Mouse (Mus musculus): Measurements from ENCODE around the gene Fuca1.
"Not testable (repeated sequence)": the region's sequence is repeated elsewhere in the genome, so short reads cannot be mapped to it uniquely, and the experiment has no call there.

Fuca1 gene

DNA sequence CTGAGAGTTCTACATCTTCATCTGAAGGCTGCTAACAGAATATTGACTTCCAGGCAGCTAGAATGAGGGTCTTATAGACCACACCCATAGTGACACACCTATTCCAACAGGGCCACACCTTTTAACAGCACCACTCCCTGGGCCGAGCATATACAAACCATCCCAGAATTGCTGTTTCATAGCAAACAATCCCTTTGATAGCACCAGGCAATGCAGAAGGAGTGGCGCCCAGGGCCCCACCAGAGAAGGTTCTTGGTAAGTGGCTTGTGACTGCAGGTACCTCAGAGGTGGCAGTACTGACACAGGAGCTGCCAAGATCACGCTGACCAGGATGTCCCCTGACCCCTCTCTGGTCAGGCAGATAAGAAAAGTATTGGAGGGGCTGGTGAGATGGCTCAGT, 32.6 kb downstream of the Fuca1 start:
- DNase-seq (ENCODE audit: low read depth) = no peak

- DNase-seq (ENCODE audit: low read depth) = peak; percentile 69
These were observed 33.7 kb downstream of the Fuca1 start for GRCm38 (mm10) chr4:135954241-135954640.

- no peak for DNase-seq (ENCODE audit: low read depth)
These were observed 35.4 kb downstream of the Fuca1 start for GRCm38 (mm10) chr4:135955886-135956285.

- DNase-seq (ENCODE audit: low read depth) = no peak
These were observed 37.8 kb downstream of the Fuca1 start for GRCm38 (mm10) chr4:135958354-135958753.

DNA sequence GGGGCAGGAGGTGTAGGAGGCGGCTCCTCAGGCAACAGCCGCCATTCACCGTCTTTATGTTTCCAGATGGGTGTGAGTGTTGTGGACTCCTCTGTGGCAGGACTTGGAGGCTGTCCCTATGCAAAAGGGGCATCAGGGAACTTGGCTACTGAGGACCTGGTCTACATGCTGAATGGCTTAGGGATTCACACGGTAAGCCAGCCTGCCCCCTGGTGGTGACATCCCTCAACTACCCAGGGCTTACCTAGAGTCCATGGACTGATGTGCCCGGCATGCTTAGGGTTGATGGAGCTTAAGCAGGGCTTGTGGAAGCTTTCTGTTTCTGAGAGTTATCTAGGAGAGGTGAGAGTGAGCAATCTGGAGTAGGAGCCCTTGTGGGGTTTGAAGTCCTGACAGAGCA, 40.2 kb downstream of the Fuca1 start:
- DNase-seq (ENCODE audit: low read depth) = peak; percentile 89

DNA sequence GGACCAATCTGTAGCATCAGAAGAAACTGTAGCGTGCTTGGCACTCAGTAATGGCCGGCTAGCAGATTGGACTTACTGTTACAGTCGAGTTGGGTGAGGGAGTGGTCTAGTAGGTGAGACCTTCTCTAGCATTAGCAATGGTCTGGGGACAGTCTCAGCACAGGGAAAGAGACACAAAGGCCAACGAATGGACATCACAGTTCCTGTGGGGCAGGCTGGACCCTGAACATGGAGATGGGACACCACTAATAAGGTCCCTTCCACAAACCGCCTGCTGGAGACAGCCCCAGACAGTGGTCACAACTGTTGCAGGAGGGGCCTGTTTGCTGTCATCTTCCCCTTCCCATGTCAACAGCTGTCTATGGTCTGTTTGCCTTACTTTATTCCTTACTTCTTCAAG, 41.2 kb downstream of the Fuca1 start:
- DNase-seq (ENCODE audit: low read depth) = no peak

- no peak for DNase-seq (ENCODE audit: low read depth)
These were observed 41.7 kb downstream of the Fuca1 start for GRCm38 (mm10) chr4:135962198-135962597.

- peak; percentile 26 for DNase-seq (ENCODE audit: low read depth)
These were observed 42.4 kb downstream of the Fuca1 start for GRCm38 (mm10) chr4:135962946-135963345.

DNA sequence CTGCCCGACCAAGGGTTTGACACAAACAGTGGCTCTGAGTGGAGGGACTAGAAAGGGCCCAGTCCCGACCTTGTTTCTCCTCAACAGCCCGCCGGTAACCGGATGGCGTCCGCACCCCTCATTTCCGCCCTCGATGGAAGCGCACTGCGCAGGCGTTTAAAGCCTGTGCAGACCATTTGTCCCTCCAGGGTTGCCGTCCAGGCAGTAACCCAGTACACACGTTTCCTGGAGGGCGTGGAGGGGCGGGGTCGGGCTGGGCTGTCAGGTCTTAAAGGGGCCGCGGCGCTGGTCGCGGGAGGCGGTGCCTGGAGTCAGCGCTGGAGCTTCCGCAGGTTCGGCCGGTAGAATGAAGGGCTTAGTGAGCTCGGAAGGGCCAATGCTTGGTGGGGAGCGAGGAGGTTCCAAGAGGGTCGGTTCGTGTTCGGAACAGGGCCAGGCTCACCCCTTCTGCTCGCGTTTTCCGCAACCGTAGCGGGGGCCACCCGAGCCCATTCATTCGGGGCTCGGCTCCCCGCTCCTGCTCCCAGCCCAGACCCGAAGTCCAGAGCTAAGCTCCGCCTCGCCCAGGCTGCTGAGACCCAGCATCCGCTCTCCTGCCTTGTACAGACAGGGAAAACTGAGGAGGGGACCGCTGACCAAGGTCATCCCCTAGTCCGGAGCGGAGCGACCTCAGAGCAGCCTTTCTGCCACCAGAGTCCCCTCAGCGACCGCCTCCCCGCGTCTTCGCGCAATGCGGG, 43.1 kb downstream of the Fuca1 start, which contains the start of gene Gale:
Gale (plus strand) TSS at position 271 of the 737 bp plus-strand sequence.
- peak; percentile 98 for DNase-seq (ENCODE audit: low read depth)

DNA sequence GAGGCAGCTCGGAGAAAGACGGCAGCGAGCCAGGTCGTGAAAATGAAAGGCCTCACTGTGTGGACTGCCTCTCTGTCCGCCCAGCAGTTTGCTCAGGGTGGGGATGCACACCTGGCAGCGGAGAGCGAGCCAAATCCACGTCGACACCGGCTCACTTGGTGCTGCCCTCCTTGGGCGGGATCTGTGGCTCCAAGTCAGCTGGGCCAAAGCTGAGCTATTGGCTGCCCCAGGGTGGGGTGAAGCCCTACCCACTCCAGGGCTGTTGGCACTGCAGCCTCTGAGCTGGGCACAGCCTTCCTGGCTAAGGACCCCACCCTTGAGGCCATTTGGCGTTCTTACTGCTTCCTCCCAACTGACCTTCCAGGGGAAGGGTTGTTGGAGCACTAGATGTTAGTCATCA, 43.9 kb downstream of the Fuca1 start:
- DNase-seq (ENCODE audit: low read depth) = peak; percentile 72

GRCm38 (mm10) chr4:135965113-135965512, 44.6 kb downstream of the Fuca1 start:
- DNase-seq (ENCODE audit: low read depth) = no peak

- no peak for DNase-seq (ENCODE audit: low read depth)
These were observed 45.7 kb downstream of the Fuca1 start for GRCm38 (mm10) chr4:135966283-135966682.

- no peak for DNase-seq (ENCODE audit: low read depth)
These were observed 46.7 kb downstream of the Fuca1 start for GRCm38 (mm10) chr4:135967086-135967760.

GRCm38 (mm10) chr4:135968271-135968869, 47.8 kb downstream of the Fuca1 start:
- no peak for DNase-seq (ENCODE audit: low read depth)

- DNase-seq (ENCODE audit: low read depth) = no peak
These were observed 48.7 kb downstream of the Fuca1 start for GRCm38 (mm10) chr4:135969070-135969750.

DNA sequence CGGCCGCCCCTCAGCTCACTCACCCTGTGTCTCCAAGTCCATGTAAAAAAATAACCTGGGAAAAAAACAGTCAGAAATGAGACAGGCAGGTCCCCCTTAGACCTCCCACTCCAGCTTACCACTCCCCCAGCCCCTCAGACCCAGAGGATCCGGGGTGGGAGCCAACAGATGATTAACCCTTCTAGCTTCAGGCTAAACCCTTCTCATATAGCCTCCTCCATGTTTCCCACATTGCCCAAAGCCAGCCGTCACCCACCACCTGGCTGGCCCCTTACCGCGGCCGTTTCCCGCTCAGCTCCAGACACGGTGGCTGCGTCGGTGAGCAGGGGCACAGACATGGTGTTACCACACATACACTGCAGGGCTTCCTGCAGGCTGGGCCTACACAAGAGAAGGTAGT, 50.0 kb downstream of the Fuca1 start:
- no peak for DNase-seq (ENCODE audit: low read depth)

GRCm38 (mm10) chr4:135971805-135972555, 51.4 kb downstream of the Fuca1 start:
- DNase-seq (ENCODE audit: low read depth) = no peak

- peak; percentile 88 for DNase-seq (ENCODE audit: low read depth)
These were observed 52.0 kb downstream of the Fuca1 start, which contains the start of gene Lypla2 for GRCm38 (mm10) chr4:135972556-135972906. Gene Lypla2, minus strand, starts transcription at chr4:135972626.

- no peak for DNase-seq (ENCODE audit: low read depth)
These were observed 52.6 kb downstream of the Fuca1 start for GRCm38 (mm10) chr4:135972911-135973811.

DNA sequence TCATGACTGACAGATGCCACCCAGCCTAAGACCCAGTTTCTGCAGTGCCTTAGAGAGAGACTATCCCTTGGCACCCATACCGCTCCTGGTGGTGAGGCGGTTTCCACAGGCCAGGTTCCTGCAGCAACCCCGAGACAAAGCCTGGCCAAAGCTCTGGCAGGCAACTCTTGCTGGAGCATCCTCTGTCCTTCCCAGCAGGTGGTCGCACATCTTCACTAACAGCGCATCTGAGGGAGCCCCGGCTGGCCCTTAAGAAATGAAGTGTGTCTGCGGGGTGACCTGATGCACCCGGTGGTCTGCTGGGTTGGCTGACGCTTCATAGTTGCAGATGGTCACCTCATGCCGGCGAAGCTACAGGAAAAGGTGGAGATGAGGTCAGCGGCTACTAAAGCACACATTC, 55.6 kb downstream of the Fuca1 start:
- no peak for DNase-seq (ENCODE audit: low read depth)

GRCm38 (mm10) chr4:135980223-135980622, 59.7 kb downstream of the Fuca1 start:
- DNase-seq (ENCODE audit: low read depth) = not testable (repeated sequence)

Data from NIH3T3 (cell line).